Mouse (Mus musculus) C2C12 (cell line): ENCODE results near the gene Zfp235. TPM values are rescaled to one million over a fixed set of nuclear protein-coding genes. Genes with fewer than 3 reads are reported as not detected.

Source experiments
- H3K27me3 ChIP-seq: one replicate; pipeline ENCODE4 v1.6.1; 2011; ENCODE audit not compliant: control insufficient read depth, insufficient read depth, insufficient read length
- H3K36me3 ChIP-seq: one replicate; pipeline ENCODE4 v1.6.1; 2011; ENCODE audit not compliant: control insufficient read depth, insufficient read depth
- H3K4me3 ChIP-seq: one replicate; pipeline ENCODE4 v1.5.1; 2011; ENCODE audit warnings: mild to moderate bottlenecking, control low read depth; ENCODE audit not compliant: poor library complexity, insufficient read depth, severe bottlenecking
- H3K79me2 ChIP-seq: one replicate; pipeline ENCODE4 v1.6.1; 2011; ENCODE audit not compliant: control insufficient read depth, insufficient read depth
- H3K79me3 ChIP-seq: one replicate; pipeline ENCODE4 v1.6.1; 2011; ENCODE audit warnings: low read depth, control low read depth
- H3ac ChIP-seq: one replicate; pipeline ENCODE3; 2011; ENCODE audit warnings: low read depth; ENCODE audit not compliant: control insufficient read depth, insufficient read length
- CEBPB ChIP-seq: IDR thresholded peaks from one replicate; pipeline ENCODE4 v1.6.1; 2011; ENCODE audit warnings: low read depth, mild to moderate bottlenecking, control low read depth, moderate library complexity
- CTCF ChIP-seq: IDR thresholded peaks from one replicate; pipeline ENCODE4 v1.5.1; 2011; ENCODE audit not compliant: control insufficient read depth, insufficient read depth, insufficient read length
- FOSL1 ChIP-seq: IDR thresholded peaks from one replicate; pipeline ENCODE4 v1.8.0; 2011; ENCODE audit warnings: mild to moderate bottlenecking, low read length; ENCODE audit not compliant: poor library complexity, insufficient read depth, severe bottlenecking
- MAX ChIP-seq: IDR thresholded peaks from one replicate; pipeline ENCODE4 v1.6.1; 2011; ENCODE audit warnings: mild to moderate bottlenecking, control low read depth
- MYOD1 ChIP-seq: IDR thresholded peaks from one replicate; pipeline ENCODE4 v1.6.1; 2011; ENCODE audit warnings: low read depth; ENCODE audit not compliant: control insufficient read depth, insufficient read length
- MYOG ChIP-seq: IDR thresholded peaks from one replicate; pipeline ENCODE4 v1.6.1; 2011; ENCODE audit not compliant: control insufficient read depth, insufficient read length; ENCODE audit errors: extremely low read depth
- USF1 ChIP-seq: IDR thresholded peaks from one replicate; pipeline ENCODE4 v1.6.1; 2011; ENCODE audit warnings: low read depth, mild to moderate bottlenecking, control low read depth, moderate library complexity
- polyA plus RNA-seq: library from polyadenylated mRNA; unstranded; fragments of >200 nt; fragmentation: generic; extraction: Trizol; gene quantifications from one replicate; pipeline ENCODE4 v1.2.1, GENCODE M21; 2012; ENCODE audit warnings: missing spikeins

Gene Zfp235
- polyA plus RNA-seq, 1 experiment, result 1.5 TPM

DNA sequence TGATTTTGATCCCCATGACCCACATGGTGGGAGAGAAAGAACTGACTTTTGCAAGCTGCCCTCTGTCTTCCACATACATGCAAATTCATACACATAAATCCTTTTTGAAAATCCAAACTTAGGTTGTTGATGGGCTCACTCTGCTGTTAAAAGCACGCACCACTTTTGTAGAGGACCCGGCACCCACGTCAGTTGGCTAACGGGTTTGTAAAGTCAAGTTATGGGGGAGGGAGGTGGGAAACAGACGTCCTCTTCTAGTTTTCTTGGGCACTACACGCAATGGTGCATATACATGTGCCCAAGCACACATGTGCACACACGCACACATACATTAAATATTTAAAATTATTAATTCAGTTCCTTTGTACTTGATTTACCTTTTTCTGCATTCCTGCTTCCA is 23.1 kb upstream of the Zfp235 start:
- Histone ChIP-seq H3K27me3 (no peaks in the 10 kb centered on the region), H3K79me2 (no peaks in the 10 kb centered on the region), H3K4me3 (no peak overlapping the region), H3K79me3 (no peaks in the 10 kb centered on the region), H3K36me3 (peaks cover 17% of the 10 kb centered on the region), H3ac (no peak overlapping the region)
- TF ChIP-seq USF1 (no peak), MYOD1 (no peak), MYOG (no peak), CEBPB (no peak), CTCF (no peak), MAX (no peak), FOSL1 (no peak)

DNA sequence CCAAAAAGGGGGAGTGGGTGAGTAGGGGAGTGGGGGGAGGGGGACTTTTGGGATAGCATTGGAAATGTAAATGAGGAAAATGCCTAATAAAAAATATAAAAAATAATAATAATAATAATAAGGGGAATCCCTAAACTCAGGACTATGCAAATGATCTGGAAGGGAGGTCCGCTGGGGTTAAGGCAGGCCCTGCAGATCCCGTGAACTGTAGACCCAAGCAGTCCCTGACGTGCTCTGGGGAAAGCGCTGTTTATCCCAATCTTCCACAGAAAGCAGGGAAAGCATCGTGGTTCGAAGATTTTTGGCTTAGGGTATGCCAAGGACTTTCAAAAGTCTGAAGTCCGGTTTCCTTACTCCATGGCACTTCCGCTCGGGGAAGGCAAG is 22.2 kb upstream of the Zfp235 start:
- Histone ChIP-seq H3K36me3 (peaks cover 8% of the 10 kb centered on the region), H3K79me3 (no peaks in the 10 kb centered on the region), H3ac (no peak overlapping the region), H3K27me3 (no peaks in the 10 kb centered on the region), H3K79me2 (no peaks in the 10 kb centered on the region), H3K4me3 (no peak overlapping the region)
- no peak for TF ChIP-seq MYOG

DNA sequence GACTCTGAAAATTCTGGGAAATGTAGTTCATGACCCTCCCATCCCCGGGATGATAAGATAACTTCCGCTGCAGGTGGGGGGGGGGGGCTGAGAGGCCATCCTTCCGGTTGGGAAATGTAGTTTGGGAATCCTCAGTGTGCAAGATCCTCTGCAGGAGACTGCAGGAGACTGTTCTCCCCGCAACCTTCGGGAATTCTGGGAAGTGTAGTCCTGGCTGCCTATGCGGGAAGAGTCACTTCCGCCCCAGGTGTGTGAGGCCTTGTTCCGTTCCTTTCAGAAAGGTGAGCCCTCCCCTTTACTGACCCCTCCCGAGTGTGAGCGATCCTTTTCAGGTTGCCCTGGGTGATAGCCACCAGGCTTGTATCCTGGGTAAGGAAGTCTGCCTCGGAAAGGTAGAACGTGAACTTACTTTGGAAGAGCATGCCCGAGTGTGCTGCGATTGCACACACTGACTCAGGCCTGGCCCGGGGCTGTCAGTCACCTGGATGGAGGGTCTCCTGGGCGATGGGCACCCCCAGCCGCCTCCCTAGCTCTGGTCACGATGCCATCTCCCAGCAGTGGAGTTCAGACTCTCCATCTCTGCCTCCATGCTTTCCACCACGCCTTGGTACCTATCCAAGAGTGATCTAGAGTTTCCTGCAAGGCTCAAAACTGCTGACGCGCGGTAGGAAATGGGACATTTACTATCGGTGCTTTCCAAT is 21.7 kb upstream of the Zfp235 start, which contains the start of gene Zfp112:
Zfp112 (plus strand) TSS at position 159 of the 701 bp plus-strand sequence.
- Histone ChIP-seq H3K79me2 (no peaks in the 10 kb centered on the region), H3ac (peak within 1 kb of the TSS; percentile 82), H3K79me3 (no peaks in the 10 kb centered on the region), H3K27me3 (no peaks in the 10 kb centered on the region), H3K36me3 (peaks cover 2% of the 10 kb centered on the region), H3K4me3 (peak within 1 kb of the TSS; percentile 45)
- TF ChIP-seq CTCF (no peak), FOSL1 (no peak), MAX (no peak), CEBPB (no peak), USF1 (no peak), MYOD1 (no peak), MYOG (no peak)

DNA sequence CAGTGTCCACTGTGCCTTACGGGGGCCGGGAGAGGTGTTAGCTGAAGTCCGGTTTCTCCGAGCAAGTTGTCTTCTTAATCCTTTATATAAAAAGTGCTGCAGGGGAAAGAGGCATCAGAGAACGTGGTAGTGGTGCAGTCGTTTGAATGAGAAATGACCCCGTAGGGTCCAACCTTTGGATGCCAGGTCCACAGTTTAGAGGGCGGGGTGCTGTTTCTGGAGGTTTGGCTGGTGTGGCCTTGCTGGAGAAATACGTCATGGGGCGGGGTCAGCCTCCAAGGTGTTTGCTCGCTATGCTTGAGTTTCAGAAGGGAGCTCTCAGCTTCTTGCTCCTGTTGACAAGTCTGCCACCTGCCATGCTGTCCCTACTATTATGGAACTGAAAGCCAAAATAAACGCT is 21.0 kb upstream of the Zfp235 start:
- H3K36me3 ChIP-seq, result peaks cover 2% of the 10 kb centered on the region
- peak overlapping the region; percentile 82 for H3ac ChIP-seq
- H3K27me3 ChIP-seq, result no peaks in the 10 kb centered on the region
- peak overlapping the region; percentile 45 for H3K4me3 ChIP-seq
- TF ChIP-seq CTCF, result no peak
- TF ChIP-seq MYOG, result no peak
- TF ChIP-seq MAX, result no peak
- TF ChIP-seq FOSL1, result no peak
- TF ChIP-seq MYOD1, result no peak
- no peak for TF ChIP-seq USF1
- TF ChIP-seq CEBPB, result no peak
- no peaks in the 10 kb centered on the region for H3K79me2 ChIP-seq
- no peaks in the 10 kb centered on the region for H3K79me3 ChIP-seq

DNA sequence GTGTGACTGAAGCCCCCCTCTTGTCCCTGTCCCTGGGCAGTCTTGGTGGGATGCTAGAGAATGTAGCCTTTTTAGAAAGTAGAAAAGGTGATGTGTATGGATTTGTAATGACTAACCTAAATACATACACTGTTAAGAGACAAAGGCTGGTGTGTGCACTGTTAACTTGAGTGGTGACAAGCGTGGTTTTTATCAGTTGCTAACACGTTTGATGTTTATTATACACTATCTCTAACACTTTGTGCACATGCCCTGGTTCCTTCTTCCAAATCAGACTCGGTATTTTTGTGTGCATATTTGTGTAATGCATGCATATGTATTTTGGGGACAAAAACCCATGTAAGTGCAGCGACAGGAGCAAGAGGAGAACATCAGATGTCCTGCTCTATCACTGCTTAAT is 17.3 kb upstream of the Zfp235 start:
- Histone ChIP-seq H3K79me2 (no peaks in the 10 kb centered on the region), H3K27me3 (no peaks in the 10 kb centered on the region), H3K36me3 (no peaks in the 10 kb centered on the region), H3K79me3 (no peaks in the 10 kb centered on the region), H3K4me3 (no peak overlapping the region), H3ac (no peak overlapping the region)
- TF ChIP-seq MAX (no peak), USF1 (no peak), CEBPB (no peak), MYOD1 (no peak), CTCF (no peak), MYOG (no peak), FOSL1 (no peak)

DNA sequence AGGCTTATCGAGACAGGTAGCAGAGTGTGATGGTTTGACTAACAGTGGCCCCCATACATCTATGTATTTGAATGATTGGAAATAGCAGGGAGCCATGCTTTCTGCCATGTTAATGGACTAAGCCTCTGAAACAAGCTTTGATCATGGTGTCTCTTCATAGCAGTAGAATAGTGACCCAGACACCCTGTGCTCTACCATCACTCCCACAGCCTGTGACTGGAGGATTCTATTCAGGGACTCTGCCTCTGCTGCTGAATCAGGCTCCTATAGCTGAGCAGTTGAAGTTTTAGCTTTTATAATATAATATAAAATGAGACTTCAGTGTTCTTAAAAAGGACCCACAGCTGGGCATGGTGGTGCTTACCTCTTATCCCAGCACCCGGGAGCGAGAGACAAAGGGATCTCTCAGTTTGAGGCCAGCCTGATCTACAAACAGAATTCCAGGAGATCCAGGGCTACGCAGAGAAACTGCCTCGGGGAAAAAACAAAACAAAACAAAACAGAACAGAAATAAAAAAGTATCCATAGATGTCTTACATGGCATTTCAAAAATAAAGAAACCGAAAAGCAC is 459 bp upstream of the Zfp235 start:
- peak overlapping the region; percentile 14 for H3K4me3 ChIP-seq
- H3K79me2 ChIP-seq, result no peaks in the 10 kb centered on the region
- TF ChIP-seq CEBPB, result no peak
- H3K79me3 ChIP-seq, result no peaks in the 10 kb centered on the region
- no peaks in the 10 kb centered on the region for H3K36me3 ChIP-seq
- H3ac ChIP-seq, result peak overlapping the region; percentile 32
- H3K27me3 ChIP-seq, result no peaks in the 10 kb centered on the region

DNA sequence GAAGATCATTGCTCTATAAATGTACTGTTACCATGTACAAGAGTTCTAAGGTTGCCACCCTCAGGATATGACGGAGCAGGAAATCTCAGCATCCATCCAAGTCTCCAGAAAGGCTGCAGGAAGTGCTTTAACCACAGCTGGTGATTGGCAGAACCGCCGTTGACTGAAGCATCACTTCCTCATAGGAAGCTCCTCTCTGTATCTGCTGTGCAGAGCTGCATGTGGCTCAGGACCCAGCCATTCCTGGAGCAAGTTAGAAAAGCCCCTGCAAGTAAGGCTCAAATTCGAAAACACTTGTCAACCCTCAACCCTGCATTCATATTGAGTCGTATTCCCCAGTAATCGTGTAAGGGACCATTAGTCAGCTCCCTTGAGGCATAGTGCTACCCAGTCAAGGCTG is 8.6 kb downstream of the Zfp235 start:
- Histone ChIP-seq H3ac (no peak overlapping the region), H3K4me3 (no peak overlapping the region), H3K79me2 (no peaks in the 10 kb centered on the region), H3K79me3 (no peaks in the 10 kb centered on the region), H3K27me3 (no peaks in the 10 kb centered on the region), H3K36me3 (no peaks in the 10 kb centered on the region)
- TF ChIP-seq USF1 (no peak), MYOG (no peak), CTCF (no peak), FOSL1 (no peak), MYOD1 (no peak), CEBPB (no peak), MAX (no peak)
